Mouse (Mus musculus) mature B cell (primary cell): ENCODE results near the gene Dop1a.

ENCODE experiments used
- in situ Hi-C: fragments of 300-500 bp; cut with MboI; formaldehyde crosslinking; loops from 2 replicates; pipeline ENCODE4 v1.14.3; 2019

Dop1a gene

GRCm38 (mm10) chr9:86575178-86575577 is 108.2 kb downstream of the Dop1a start:
- in situ Hi-C loops = loop anchor here (25.0 kb wide), 1 partner anchor 662 kb away; no protein-coding TSS in a partner anchor

- in situ Hi-C loops = loop anchor here (25.0 kb wide), 1 partner anchor 658 kb away; no protein-coding TSS in a partner anchor
These were observed 112.7 kb downstream of the Dop1a start for GRCm38 (mm10) chr9:86579657-86580056.

DNA sequence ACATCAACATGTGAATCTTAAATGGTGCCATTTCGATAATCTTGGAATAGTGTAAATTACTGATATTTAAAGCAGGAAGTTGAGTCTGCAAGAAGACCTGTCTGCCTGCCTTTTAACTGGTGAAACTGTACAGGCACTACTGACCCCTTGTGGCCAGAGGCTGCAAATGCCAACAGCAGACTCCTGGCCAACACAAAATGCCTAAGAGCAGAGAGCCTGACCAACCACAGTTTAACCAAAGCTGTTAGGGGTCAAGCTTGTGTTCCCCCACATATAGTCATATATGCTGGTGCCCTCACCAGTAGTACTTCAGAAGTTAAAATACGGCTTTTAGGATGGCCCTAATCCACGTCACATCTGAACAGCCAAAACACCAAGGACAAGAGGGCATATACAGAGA is 116.8 kb downstream of the Dop1a start:
- in situ Hi-C loops = loop anchor here (25.0 kb wide), 1 partner anchor 654 kb away; no protein-coding TSS in a partner anchor

DNA sequence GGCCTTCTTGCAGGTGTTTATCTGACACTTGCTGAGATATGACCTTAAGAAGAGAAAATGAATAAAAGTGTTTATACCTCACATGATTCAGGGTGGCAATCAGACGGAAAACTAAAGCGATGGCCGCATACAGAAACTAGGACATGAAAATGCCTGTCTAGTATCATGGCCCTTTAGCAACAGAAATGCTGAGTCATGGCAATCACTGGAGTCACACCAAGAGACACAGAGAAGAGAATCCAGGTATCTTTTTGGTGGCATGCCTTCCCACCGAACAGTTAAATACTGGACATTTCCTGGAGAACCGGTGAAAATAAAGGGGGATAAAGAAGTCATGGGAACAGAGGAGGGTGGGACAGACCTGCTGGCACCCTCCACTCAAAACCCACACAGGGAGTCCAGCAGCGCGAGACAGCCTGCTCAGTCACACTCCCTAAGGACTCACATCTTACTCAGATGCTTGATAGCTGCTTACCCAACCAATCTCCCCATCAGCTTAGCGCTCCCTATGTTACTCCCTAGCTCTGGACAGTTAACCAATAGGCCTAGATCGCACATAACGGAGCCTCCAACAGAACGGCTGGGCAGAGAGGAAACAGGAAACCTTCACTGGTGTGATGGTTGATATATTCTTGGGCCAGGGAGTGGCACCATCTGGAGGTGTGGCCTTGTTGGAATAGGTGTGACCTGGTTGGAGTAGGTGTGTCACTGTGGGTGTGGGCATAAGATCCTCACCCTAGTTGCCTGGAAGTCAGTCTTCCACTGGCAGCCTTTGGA is 120.3 kb downstream of the Dop1a start:
- in situ Hi-C loops = loop anchor here (25.0 kb wide), 1 partner anchor 650 kb away; no protein-coding TSS in a partner anchor

- in situ Hi-C loops = loop anchor here (25.0 kb wide), 1 partner anchor 644 kb away; no protein-coding TSS in a partner anchor
These were observed 126.0 kb downstream of the Dop1a start for GRCm38 (mm10) chr9:86592676-86593668.

DNA sequence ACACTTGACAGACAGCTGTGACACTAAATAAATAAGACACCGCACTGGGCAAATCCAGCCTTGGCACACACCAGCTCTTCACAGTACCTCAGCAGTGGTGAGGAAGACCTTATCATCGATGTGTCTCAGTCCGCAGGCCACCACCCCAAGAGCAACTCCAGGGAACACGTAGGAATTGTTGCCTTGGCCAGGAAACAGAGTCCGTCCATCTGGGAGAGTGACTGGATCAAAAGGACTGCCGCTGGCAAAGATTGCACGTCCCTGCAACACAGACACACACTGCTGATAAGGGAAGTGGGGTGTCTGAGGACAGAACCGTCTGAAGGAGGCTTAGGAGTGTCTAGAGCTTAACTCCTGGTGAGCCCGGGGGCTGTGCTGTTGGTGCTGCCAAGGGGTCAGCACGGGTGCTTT is 127.4 kb downstream of the Dop1a start:
- in situ Hi-C loops = loop anchor here (25.0 kb wide), 1 partner anchor 643 kb away; no protein-coding TSS in a partner anchor

DNA sequence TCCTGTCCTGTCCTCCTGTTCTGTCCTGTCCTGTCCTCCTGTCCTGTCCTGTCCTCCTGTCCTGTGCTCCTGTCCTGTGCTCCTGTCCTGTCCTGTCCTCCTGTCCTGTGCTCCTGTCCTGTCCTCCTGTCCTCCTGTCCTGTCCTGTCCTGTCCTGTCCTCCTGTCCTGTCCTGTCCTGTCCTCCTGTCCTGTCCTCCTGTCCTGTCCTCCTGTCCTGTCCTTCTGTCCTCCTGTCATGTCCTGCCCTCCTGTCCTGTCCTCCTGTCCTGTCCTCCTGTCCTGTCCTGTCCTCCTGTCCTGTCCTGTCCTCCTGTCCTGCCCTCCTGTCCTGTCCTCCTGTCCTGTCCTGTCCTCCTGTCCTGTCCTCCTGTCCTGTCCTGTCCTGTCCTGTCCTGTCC is 130.0 kb downstream of the Dop1a start:
- in situ Hi-C loops = loop anchor here (25.0 kb wide), 1 partner anchor 640 kb away; no protein-coding TSS in a partner anchor

DNA sequence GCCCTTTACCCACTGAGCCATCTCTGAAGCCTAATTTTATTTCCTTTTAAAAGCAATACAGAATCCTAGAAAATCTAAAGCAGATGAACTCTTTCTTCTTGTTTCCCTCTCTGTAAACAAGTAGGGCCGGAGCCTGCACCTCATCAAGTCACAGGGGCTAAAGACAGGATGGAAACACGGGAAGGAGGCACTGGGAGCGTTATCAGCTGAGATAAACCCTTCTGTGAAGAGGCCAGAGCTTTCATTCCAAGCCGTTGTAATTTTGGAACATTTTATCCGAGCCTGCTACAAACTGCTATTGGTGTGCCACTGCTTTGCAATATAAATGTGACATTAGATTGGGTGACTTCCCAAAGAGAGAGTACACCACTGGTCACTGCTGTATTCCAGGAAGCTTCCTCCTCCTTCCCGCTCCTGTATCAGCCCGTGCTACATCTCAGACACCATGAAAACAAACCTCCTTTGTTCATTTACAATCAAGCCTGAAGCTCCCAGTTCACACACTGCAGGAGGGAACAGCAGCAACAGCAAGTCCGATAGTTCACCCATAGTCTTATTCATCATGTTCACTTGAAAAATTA is 132.9 kb downstream of the Dop1a start:
- in situ Hi-C loops = loop anchor here (25.0 kb wide), 1 partner anchor 637 kb away; no protein-coding TSS in a partner anchor
